Mouse (Mus musculus) myocyte (in vitro differentiated cells): ENCODE data around the gene Cdh18. TPM values are rescaled to one million over a fixed set of nuclear protein-coding genes. Genes with fewer than 3 reads are reported as not detected.

Experiments used
- H3K27me3 ChIP-seq: one replicate; pipeline ENCODE4 v1.6.1; 2011; ENCODE audit not compliant: control insufficient read depth, insufficient read depth, insufficient read length
- H3K36me3 ChIP-seq: one replicate; pipeline ENCODE4 v1.6.1; 2011; ENCODE audit not compliant: control insufficient read depth, insufficient read depth
- H3K4me2 ChIP-seq: one replicate; pipeline ENCODE4 v1.6.1; 2011; ENCODE audit warnings: low read depth, control low read depth
- H3K4me3 ChIP-seq: one replicate; pipeline ENCODE4 v1.5.1; 2011; ENCODE audit warnings: mild to moderate bottlenecking, control low read depth, moderate library complexity
- H3K79me2 ChIP-seq: one replicate; pipeline ENCODE4 v1.6.1; 2011; ENCODE audit not compliant: control insufficient read depth, insufficient read depth
- H3ac ChIP-seq: one replicate; pipeline ENCODE4 v1.6.1; 2011; ENCODE audit not compliant: control insufficient read depth, insufficient read length
- CEBPB ChIP-seq: IDR thresholded peaks from 2 replicates; pipeline ENCODE4 v1.6.1; 2011; ENCODE audit warnings: mild to moderate bottlenecking, moderate library complexity; ENCODE audit not compliant: poor library complexity, insufficient read depth, severe bottlenecking
- E2F4 ChIP-seq: IDR thresholded peaks from one replicate; pipeline ENCODE4 v1.6.1; 2011; ENCODE audit warnings: mild to moderate bottlenecking, control low read depth, moderate library complexity; ENCODE audit not compliant: insufficient read depth
- MAX ChIP-seq: IDR thresholded peaks from one replicate; pipeline ENCODE4 v1.6.1; 2011; ENCODE audit warnings: low read depth, mild to moderate bottlenecking, control low read depth
- MYOD1 ChIP-seq, 3 experiments: IDR thresholded peaks; one replicate each; pipeline ENCODE4 v1.6.1; 2011; ENCODE audit warnings: control low read depth in 2 of 3, low read depth in 2 of 3, mild to moderate bottlenecking in 2 of 3, moderate library complexity in 1 of 3; ENCODE audit not compliant: insufficient read length in 2 of 3, control insufficient read depth in 1 of 3
- MYOG ChIP-seq, 3 experiments: IDR thresholded peaks; one replicate each; pipeline ENCODE4 v1.6.1; 2011; ENCODE audit warnings: control low read depth in 2 of 3, low read depth in 2 of 3, mild to moderate bottlenecking in 2 of 3; ENCODE audit not compliant: insufficient read length in 2 of 3, control insufficient read depth in 1 of 3, insufficient read depth in 1 of 3
- POLR2A ChIP-seq: IDR thresholded peaks from one replicate; pipeline ENCODE4 v1.6.1; 2011; ENCODE audit warnings: low read depth, mild to moderate bottlenecking, control low read depth, moderate library complexity; ENCODE audit not compliant: insufficient read length
- POLR2AphosphoS2 ChIP-seq: IDR thresholded peaks from one replicate; pipeline ENCODE4 v1.6.1; 2011; ENCODE audit warnings: low read depth, control low read depth; ENCODE audit not compliant: insufficient read length
- REST ChIP-seq: IDR thresholded peaks from one replicate; pipeline ENCODE4 v1.6.1; 2011; ENCODE audit warnings: mild to moderate bottlenecking, control low read depth, moderate library complexity; ENCODE audit not compliant: insufficient read depth, insufficient read length
- SRF ChIP-seq: IDR thresholded peaks from one replicate; pipeline ENCODE4 v1.6.1; 2011; ENCODE audit warnings: low read depth; ENCODE audit not compliant: control insufficient read depth, insufficient read length
- TCF12 ChIP-seq: IDR thresholded peaks from one replicate; pipeline ENCODE4 v1.6.1; 2011; ENCODE audit warnings: mild to moderate bottlenecking, control low read depth; ENCODE audit not compliant: poor library complexity, insufficient read depth, severe bottlenecking
- TCF3 ChIP-seq: IDR thresholded peaks from one replicate; pipeline ENCODE4 v1.6.1; 2011; ENCODE audit warnings: low read depth, control low read depth; ENCODE audit not compliant: insufficient read length
- USF1 ChIP-seq: IDR thresholded peaks from one replicate; pipeline ENCODE4 v1.6.1; 2011; ENCODE audit warnings: low read depth, mild to moderate bottlenecking, control low read depth, moderate library complexity
- polyA plus RNA-seq: library from polyadenylated mRNA; unstranded; fragments of >200 nt; fragmentation: generic; extraction: Trizol; gene quantifications from one replicate; pipeline ENCODE4 v1.2.1, GENCODE M21; 2012; ENCODE audit warnings: missing spikeins

The Cdh18 gene
- polyA plus RNA-seq, 1 experiment, result 2.5 TPM

GRCm38 (mm10) chr15:23509694-23510093 is 960.9 kb downstream of the Cdh18 start:
- Histone ChIP-seq H3K79me2 (no peaks in the 10 kb centered on the region), H3K4me3 (no peak overlapping the region), H3K4me2 (no peak overlapping the region), H3K27me3 (no peaks in the 10 kb centered on the region), H3K36me3 (no peaks in the 10 kb centered on the region), H3ac (no peak overlapping the region)
- TF ChIP-seq POLR2A (no peak), E2F4 (no peak), USF1 (no peak), CEBPB (peak; percentile 95), POLR2AphosphoS2 (no peak), SRF (no peak), MYOD1 (IDR thresholded peaks at IDR 0.05; ENCODE audit: control insufficient read depth in 1 of 3, insufficient read length in 2 of 3, low read depth in 2 of 3) (peak in 1 of 3 experiments; percentile 38)

GRCm38 (mm10) chr15:23515786-23516185 is 967.0 kb downstream of the Cdh18 start:
- no peak overlapping the region for H3K4me2 ChIP-seq
- H3K79me2 ChIP-seq, result no peaks in the 10 kb centered on the region
- H3K27me3 ChIP-seq, result no peaks in the 10 kb centered on the region

GRCm38 (mm10) chr15:23518079-23518478 is 969.3 kb downstream of the Cdh18 start:
- H3K4me2 ChIP-seq, result no peak overlapping the region
- H3ac ChIP-seq, result no peak overlapping the region
- H3K4me3 ChIP-seq, result no peak overlapping the region
- H3K79me2 ChIP-seq, result no peaks in the 10 kb centered on the region
- no peaks in the 10 kb centered on the region for H3K36me3 ChIP-seq
- no peaks in the 10 kb centered on the region for H3K27me3 ChIP-seq
- TF ChIP-seq MAX, result no peak
- TF ChIP-seq MYOD1 (IDR thresholded peaks at IDR 0.05; ENCODE audit: control insufficient read depth in 1 of 3, insufficient read length in 2 of 3, low read depth in 2 of 3), result no peak
- TF ChIP-seq USF1, result no peak

More at GRCm38 (mm10) chr15:23515786-23516185, 967.0 kb downstream of the Cdh18 start:
- TF ChIP-seq E2F4 (no peak), MAX (no peak), POLR2A (no peak), USF1 (no peak), POLR2AphosphoS2 (no peak), SRF (no peak), CEBPB (no peak), REST (no peak), MYOD1 (IDR thresholded peaks at IDR 0.05; ENCODE audit: control insufficient read depth in 1 of 3, insufficient read length in 2 of 3, low read depth in 2 of 3) (no peak), TCF12 (no peak), MYOG (IDR thresholded peaks at IDR 0.05; ENCODE audit: control insufficient read depth in 1 of 3, insufficient read depth in 1 of 3, insufficient read length in 2 of 3, low read depth in 2 of 3) (no peak), TCF3 (no peak)
- no peaks in the 10 kb centered on the region for H3K36me3 ChIP-seq
- H3K4me3 ChIP-seq, result no peak overlapping the region
- H3ac ChIP-seq, result no peak overlapping the region
